Mouse (Mus musculus) ES-CJ7 (cell line): ENCODE results near the gene Cbx8.

Experiments used
- DNase-seq: peaks from one replicate; pipeline ENCODE4 v3.0.0; 2011; ENCODE audit warnings: low read depth, low spot score

Gene Cbx8

DNA sequence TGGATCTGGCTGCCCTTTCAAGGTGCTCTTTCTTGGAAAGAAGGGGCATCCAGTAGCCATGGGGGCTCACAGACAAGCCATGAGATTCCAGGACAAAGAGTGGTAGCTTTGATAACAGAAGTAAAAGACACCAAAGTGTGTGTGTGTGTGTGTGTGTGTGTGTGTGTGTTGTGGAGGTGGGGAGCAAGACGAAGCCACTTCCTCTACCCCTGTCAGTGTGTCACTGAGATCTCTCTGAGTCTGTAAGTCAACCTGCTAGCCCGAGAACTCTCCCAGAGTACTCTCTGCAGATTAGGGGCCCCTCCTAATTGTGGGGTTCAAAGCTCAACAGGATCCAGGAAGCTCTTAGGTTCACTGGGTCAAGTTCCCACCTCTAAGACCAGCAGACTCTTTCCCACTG lies 9.6 kb upstream of the Cbx8 start:
- no peak for DNase-seq

GRCm38 (mm10) chr11:119048133-119048510 lies 7.4 kb upstream of the Cbx8 start:
- DNase-seq = peak; percentile 74

DNA sequence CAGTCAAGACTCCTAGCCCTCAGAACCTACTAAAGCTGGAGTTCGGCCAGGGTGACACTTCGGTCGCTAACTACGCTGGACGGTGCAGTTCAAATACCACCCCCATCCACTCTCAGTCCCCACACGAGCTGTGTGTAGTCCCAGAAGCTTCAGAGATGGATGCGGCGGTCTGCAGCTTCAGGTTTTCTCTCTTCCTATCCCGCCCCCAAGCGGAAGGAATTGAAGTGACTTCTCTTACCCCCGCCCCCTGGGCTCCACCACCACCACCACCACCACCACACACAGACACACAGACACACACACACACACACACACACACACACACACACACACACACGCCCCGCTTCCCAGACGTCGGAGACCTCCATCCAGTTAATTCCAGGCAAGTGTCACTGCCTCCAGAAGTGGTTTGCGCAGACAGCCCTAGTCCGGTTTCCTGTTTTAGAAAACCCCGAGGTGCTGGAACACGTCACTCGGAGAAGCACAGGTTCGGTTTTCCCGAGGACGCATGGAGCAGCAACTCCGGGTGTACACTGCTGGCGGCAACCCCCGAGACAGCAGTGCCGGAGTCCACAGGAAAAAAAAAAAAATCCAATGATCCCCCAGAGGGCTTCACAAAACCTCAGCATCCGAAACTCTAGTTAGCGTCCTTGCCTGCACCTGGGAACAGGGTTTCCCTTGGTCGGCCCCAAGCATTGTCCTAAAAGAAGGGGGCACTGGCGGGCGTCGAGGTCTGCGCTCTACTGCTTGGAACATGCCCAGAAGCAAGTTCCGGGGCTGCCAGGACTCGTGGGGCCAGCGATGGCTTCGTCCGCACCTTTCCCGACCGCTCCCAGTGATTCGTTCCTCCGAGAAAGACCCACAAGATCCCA lies 6.7 kb upstream of the Cbx8 start:
- peak; percentile 79 for DNase-seq

GRCm38 (mm10) chr11:119046601-119047245 lies 6.0 kb upstream of the Cbx8 start:
- no peak for DNase-seq

GRCm38 (mm10) chr11:119044551-119045337 lies 4.0 kb upstream of the Cbx8 start:
- no peak for DNase-seq

DNA sequence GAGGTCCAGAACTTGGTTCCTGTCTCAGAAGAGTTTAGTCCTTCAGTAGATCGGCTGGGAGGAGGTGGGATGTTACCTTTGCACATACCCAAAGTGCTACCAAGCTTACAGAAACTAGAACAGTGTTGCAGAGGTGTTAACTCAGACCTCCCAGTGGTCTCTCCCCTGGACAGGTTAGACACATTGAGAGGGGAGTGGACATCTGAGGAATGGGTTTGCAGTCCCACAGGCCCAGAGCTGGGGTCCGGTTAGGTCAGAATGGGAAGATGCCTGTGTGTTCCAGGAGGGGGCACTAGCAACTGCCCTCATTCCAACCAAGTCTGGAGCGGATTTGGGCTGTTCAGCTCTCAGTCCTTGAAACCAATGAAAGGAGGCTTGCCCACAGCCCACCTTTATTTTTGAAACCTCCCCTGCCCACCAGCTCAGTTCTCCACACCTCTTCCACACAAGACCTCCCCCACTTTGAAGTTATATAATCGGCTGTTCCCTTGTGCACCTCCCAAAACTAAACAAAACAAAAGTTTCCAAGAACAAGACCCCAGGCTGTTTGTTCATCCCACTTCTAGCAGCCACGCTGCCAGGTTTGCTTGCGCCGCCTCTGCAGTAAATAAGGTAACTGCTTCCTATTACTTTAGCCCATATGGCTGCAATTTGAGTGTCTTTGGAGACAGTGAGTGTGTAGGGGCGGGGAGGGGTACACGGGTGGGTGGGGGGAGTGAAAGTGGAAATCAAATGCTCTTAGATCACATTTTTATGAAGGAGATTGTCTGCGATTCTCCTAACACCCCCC lies 3.2 kb upstream of the Cbx8 start:
- peak; percentile 74 for DNase-seq

DNA sequence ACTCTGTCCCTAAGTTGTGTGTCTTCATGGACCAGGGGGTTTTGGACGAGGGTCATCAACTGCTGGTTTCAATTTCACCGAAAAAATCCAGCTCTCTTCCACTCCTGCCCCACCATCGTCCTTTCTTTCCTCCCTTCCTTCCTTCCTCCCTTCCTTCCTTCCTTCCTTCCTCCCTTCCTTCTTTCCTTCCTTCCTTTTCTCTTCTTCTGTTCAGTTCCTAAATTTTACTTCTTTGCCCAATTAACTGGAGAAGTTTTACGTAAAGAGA lies 2.4 kb upstream of the Cbx8 start:
- DNase-seq = no peak

DNA sequence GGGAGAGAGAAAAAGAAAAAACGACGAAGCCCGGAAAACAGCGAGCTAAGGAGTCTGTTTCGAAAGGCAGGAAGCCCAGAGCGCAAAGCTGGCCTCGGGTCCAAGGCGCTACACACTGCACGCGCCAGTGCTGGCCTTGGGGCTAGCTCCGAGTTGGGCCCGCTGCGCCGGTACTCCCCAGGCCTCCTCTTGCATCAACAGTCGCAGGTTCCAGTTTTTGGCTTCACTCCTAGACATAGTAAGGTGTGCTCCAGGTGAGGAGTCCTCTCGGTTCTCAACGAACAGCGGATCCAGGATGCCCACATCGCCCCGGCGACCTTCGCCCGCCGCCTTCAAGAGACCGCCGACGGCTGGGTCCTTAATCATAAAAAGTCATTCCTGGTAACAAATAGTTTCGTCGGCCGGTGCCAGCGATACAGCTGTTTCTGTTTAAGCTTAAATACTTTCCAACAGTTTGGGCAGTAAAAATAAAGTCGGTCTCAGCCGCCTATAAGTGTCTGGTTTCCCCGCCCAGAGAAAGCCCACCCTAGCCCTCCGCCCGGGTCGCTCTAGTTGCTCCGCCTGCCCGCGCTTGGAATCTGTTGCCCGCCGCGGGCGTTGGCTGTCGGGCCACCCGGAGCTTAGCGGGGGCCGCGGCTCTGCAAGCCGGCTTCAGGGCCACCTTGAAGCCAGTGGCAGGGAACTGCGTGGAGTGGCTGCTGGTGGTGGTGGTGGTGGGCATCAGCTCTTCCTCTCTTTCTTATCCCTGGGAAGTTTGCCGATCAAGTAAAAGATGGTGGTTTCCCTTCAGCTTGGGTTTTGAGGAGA lies 1.9 kb upstream of the Cbx8 start:
- DNase-seq = no peak

DNA sequence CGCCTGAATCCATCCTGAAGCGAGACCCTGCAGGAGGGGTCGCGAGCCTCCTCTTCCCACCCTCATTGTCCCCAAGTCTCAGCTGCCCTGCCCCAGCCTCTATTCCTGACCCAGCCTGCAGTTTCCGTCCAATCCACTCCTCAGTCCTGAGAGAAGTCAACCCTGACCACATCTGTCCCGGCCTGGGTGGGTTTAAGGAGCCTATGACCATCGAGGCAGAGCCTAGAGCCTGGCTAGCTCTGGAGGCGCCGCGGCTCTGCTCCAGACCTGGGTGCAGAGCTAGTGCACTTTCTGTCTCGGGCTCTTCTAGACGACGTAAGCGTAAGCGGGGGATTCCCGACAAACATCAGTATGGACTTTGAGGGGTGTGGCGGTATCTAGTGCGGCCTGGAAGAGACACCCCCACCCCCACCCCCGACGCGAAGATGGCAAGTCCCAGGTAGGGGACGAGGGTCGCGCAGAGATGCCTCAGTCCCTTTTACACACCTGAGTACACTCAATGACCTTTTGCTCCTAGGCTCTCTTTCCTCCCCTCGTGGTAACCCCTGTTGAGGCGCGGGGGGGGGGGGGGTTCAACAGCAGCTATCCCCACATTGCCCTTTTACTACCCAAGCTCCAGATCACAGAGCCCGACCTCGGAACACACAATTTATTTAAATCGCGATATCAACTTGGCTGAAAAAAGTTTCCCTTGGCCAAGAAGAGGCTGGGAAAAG lies 1.1 kb upstream of the Cbx8 start:
- DNase-seq = no peak

- DNase-seq = peak; percentile 76
These were observed 552 bp upstream of the Cbx8 start for GRCm38 (mm10) chr11:119041325-119041716.

DNA sequence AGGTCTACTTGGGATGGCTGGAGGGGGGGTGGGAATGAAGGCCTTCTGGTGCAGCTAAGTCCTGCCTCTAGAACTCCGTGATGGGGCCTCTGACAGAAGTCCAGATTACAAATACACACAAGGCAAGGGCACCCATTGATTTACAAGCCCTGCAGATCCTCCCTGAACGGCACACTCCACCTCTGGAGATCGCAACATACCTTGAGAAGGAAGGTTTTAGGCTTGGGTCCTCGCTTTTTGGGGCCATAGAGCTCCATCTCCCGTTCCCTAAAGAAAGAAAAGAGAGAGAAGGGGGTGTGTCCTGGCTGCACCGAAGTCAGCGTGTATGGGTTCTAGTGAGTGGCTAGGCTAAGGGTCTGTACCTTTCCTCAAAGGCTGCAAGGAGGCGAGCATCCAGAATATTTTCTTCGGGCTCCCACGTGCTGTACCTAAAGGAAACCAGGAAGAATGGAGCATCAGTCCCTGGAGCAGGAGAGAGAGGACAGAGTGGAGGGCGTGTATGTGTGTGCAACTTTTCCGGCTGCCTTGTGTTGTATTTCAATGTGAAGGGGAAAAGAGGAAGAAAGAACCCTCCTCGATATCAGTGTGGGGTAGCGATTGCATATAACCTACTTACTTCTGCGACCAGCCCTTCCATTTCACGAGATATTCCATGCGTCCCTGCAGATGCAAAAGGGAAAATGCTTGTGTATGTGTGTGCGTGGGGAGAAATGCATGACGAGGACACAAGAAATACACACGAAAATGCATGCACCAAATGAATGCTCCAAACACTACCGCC lies 847 bp downstream of the Cbx8 start:
- DNase-seq = no peak

GRCm38 (mm10) chr11:119038744-119039484 lies 1.9 kb downstream of the Cbx8 start:
- no peak for DNase-seq

DNA sequence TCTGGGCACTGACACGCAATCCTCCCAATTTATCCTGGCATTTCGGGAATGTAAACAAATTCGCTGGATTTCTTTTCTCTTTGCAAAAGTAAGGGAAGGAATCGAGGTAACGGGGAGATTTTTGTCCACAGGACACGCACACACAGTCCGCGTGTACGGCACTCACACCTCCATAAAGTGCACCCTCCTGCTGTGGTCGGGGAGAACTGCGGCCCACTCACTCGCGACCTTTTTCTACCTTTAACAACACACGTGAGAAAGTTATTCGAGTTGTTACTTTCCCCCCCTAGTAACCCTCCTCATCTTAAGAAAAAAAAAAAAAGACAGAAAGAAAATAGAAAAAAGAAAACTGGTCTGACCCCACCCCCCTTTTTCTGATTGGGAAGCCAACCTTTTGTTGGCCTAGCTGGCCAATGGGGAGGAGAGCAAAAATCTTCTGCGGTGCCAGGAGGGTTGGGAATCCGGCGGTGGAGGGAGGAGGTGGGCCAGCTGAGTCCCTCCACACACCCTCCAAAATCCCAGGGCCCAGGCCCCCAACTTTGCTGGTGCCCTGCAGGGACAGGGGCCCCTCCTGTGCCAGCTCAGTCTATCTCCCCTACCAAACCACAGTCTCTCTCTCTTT lies 2.9 kb downstream of the Cbx8 start:
- no peak for DNase-seq

GRCm38 (mm10) chr11:119036934-119037779 lies 3.6 kb downstream of the Cbx8 start:
- DNase-seq = peak; percentile 90

- no peak for DNase-seq
These were observed 4.3 kb downstream of the Cbx8 start for GRCm38 (mm10) chr11:119036447-119036846.

DNA sequence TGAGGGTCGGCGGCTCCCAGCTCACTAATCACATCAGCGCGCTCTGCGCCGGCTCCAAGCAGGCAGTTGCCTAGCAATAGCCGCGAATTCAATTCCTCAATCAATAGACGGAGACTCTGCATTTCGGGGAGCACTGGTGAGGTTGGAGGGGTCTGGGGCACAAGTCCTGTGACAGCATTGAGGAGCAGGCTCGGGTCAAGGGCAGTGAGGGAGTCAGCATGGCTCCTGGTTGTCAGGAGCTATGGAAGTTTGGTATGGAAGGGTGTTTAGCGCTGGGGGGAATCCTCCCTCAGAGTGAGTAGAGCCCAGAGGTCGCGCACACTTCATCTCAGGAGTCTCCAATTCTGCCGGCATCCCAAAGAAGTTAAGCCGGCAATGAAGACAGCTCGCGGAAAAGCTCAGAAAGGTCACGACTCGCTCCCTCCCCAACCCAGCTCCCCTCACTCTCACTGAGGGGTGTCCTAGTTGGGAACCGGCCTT lies 5.0 kb downstream of the Cbx8 start:
- peak; percentile 77 for DNase-seq

DNA sequence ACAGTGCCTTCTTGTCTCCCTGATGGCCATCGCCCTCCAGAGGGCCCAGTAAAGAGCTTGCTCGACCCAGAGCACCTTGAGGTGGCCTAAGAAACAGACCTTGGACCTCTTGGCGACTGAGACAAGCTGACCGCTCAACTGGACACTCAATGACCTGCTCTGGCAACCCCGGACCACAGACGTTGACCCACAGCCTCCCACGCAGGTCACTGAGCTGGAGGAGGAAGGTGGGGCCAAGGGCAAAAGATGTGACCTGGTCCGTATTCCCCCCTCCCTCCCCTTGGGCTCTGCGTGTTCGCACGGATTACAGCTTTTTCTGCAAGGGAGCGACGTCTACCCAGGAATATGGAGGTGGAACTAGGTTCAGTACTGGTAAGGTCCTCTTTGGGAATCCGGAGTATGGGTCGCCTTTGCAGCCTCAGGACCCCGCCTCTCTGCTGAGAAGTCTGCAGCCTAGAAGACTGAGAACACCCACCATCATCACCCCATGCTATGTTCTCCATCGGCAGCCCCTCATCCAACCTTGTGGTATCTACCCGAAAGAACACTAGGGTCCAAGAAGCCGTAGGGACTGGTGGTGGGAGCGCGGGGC lies 5.6 kb downstream of the Cbx8 start:
- DNase-seq = no peak
